Mouse (Mus musculus) neural tube, embryonic 14.5 days (tissue): ENCODE results near the gene Lingo3. TPM values are rescaled to one million over a fixed set of nuclear protein-coding genes. Genes with fewer than 3 reads are reported as not detected.

Source experiments
- ATAC-seq: fragments of 200-750 bp; cut with Nextera tagmentation; 2 replicates; pipeline ENCODE4 v1.8.0; 2017; ENCODE audit warnings: low read depth, mild to moderate bottlenecking, moderate TSS enrichment, moderate library complexity
- H3K27ac ChIP-seq: fragments of 300-500 bp; sonication (generic); 2 replicates; pipeline ENCODE4 v1.5.1; 2014; ENCODE audit warnings: low read depth, mild to moderate bottlenecking, control low read depth, low read length, moderate library complexity, mixed read lengths
- H3K27me3 ChIP-seq: fragments of 300-500 bp; sonication (generic); 2 replicates; pipeline ENCODE4 v1.6.1; 2014; ENCODE audit warnings: low read length; ENCODE audit not compliant: control insufficient read depth, insufficient read depth
- H3K36me3 ChIP-seq: fragments of 300-500 bp; sonication (generic); 2 replicates; pipeline ENCODE4 v1.6.1; 2014; ENCODE audit warnings: low read length, mixed read lengths; ENCODE audit not compliant: control insufficient read depth, insufficient read depth
- H3K4me1 ChIP-seq: fragments of 300-500 bp; sonication (generic); 2 replicates; pipeline ENCODE4 v1.6.1; 2014; ENCODE audit warnings: low read length; ENCODE audit not compliant: control insufficient read depth, insufficient read depth
- H3K4me2 ChIP-seq: fragments of 300-500 bp; sonication (generic); 2 replicates; pipeline ENCODE4 v1.6.1; 2014; ENCODE audit warnings: mild to moderate bottlenecking, low read depth, low read length, control low read depth
- H3K4me3 ChIP-seq: fragments of 300-500 bp; sonication (generic); 2 replicates; pipeline ENCODE4 v1.5.1; 2014; ENCODE audit warnings: low read depth, low read length, control low read depth, mixed read lengths
- H3K9ac ChIP-seq: fragments of 300-500 bp; sonication (generic); replicated peaks from 2 replicates; pipeline ENCODE4 v1.6.1; 2014; ENCODE audit warnings: low read depth, mild to moderate bottlenecking, control low read depth, low read length, mixed read lengths
- H3K9me3 ChIP-seq: fragments of 300-500 bp; sonication (generic); 2 replicates; pipeline ENCODE4 v1.6.1; 2016; ENCODE audit warnings: low read length; ENCODE audit not compliant: control insufficient read depth
- WGBS: fragments of 180-500 bp; shearing (Covaris S2); extraction: QIAGEN DNeasy Blood & Tissue Kit; methylation state at CpG from one replicate; pipeline ENCODE4 v1.1.7; 2014; 5-methylcytosine and 5-hydroxymethylcytosine counted together
- polyA plus RNA-seq: library from polyadenylated mRNA; unstranded; fragments of >200 nt; fragmentation: Nextera tagmentation; extraction: Ambion mirVana; gene quantifications from 2 replicates; pipeline ENCODE4 v1.2.1, GENCODE M21; 2014

The Lingo3 gene
- polyA plus RNA-seq, 1 experiment from 2014 or later: 12.0 TPM

DNA sequence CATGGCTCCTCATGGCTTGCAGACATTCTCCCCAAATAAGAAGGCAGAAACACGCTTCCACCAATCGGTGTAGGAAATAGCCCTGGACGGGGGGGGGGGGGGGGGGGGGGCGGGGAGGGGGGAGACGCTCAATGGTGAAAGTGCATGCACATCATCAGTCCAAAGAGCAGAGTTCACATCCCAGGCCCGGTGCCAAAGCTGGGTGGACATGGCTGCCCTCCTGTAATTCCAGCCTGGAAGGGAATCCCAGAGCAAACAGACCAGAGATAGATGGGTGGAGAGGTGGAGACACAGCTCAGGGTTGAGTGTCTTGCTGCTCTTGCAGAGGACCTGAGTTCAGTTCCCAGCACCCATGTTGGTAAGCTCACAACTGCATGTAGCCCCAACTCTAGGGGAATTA, 27.2 kb upstream of the Lingo3 start:
- no peaks in the 10 kb centered on the region for H3K9me3 ChIP-seq
- no peak for ATAC-seq

DNA sequence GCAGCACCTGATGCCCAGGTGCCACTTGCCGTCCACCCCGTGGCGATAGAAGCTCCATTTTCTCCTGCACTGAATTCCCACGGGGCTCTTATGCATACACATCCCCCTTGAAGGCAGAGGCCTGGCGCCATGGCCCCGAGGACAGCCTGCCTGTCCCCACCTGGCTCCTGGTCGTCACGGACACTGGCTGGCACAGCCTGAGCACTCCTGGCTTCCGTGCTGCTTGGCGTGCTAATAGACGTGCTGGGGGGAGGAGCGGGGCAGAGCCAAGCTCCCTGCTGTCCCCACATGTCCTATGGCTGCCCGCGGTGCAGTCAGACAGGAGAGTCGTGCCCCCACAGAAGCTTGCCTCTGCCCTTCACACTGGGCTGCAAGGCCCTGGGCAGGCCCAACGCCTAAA, 20.6 kb upstream of the Lingo3 start:
- Histone ChIP-seq H3K4me2 (no peak overlapping the region), H3K4me1 (no peaks in the 10 kb centered on the region), H3K9me3 (no peaks in the 10 kb centered on the region), H3K27ac (no peak overlapping the region), H3K9ac (no peak overlapping the region), H3K36me3 (peaks cover 20% of the 10 kb centered on the region; the same call in 1 of the 2 replicates), H3K27me3 (no peaks in the 10 kb centered on the region), H3K4me3 (no peak overlapping the region)
- 70% methylated on average over 16 of the region's 16 CpGs for WGBS
- ATAC-seq: peak; percentile 18; the same call in 1 of the 2 replicates

More for the DNA sequence above, 27.2 kb upstream of the Lingo3 start:
- H3K4me3 ChIP-seq: no peak overlapping the region
- H3K27me3 ChIP-seq: no peaks in the 10 kb centered on the region
- 85% methylated on average over 3 of the region's 6 CpGs for WGBS
- H3K4me2 ChIP-seq: no peak overlapping the region
- H3K4me1 ChIP-seq: no peaks in the 10 kb centered on the region
- peaks cover 11% of the 10 kb centered on the region; the same call in 1 of the 2 replicates for H3K36me3 ChIP-seq
- no peak overlapping the region for H3K9ac ChIP-seq
- no peak overlapping the region for H3K27ac ChIP-seq

DNA sequence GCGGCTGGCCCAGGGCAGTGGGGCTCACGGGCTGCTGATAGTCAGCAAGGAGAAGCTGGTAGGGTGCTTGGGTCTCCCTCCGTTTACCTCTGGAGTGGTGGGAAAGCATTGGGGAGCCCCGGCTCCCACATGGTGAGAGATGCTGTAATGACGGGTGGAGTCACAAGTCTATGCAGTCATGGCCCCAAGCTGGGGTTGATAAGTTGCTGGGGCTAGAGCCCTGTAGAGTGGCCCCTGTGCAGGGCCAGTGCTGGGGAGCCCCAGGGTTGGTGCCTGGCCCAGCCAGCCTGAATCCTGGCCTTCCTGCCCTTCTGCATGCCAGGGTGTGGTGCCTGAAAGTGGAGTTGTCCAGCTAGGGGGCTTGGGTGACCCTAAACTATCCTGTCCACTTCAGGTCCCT, 18.5 kb upstream of the Lingo3 start:
- H3K9me3 ChIP-seq: no peaks in the 10 kb centered on the region
- 98% methylated on average over 5 of the region's 5 CpGs for WGBS
- H3K36me3 ChIP-seq: 0 out of 2 replicates have a peak, but pooled peaks cover 9% of the 10 kb centered on the region
- H3K4me1 ChIP-seq: peaks cover 3% of the 10 kb centered on the region; the same call in 1 of the 2 replicates
- H3K4me3 ChIP-seq: no peak overlapping the region
- H3K9ac ChIP-seq: no peak overlapping the region
- no peak for ATAC-seq
- H3K27me3 ChIP-seq: no peaks in the 10 kb centered on the region
- no peak overlapping the region for H3K27ac ChIP-seq
- no peak overlapping the region for H3K4me2 ChIP-seq

DNA sequence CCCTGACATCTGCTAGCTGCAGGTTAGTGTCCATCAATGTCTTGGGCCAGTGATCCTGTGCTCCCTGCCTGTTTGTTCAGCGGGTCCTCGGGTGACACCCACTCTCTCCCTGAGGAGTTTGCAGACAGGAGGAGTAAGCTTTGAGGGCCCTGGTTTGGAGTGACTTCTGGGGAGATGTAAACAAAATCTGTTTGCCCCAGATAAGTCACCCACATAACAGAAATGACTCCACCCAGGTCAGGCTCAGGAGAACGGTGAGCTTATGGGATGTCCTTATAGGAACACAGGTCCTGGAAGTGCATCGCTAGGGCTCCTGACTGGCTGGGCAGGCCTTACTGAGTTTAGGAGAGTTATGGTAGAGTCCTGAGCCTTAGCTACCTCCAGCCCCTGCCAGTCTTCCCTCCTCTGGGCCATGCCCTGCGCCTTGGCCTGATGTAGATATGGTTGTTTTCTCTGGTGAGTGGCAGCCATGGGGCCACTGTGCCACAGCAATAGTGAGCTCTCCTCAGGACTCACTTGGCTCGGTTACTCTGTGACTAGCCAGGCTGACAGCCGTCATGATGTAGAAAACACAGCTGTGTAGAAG, 14.6 kb upstream of the Lingo3 start:
- no peak overlapping the region for H3K4me2 ChIP-seq

DNA sequence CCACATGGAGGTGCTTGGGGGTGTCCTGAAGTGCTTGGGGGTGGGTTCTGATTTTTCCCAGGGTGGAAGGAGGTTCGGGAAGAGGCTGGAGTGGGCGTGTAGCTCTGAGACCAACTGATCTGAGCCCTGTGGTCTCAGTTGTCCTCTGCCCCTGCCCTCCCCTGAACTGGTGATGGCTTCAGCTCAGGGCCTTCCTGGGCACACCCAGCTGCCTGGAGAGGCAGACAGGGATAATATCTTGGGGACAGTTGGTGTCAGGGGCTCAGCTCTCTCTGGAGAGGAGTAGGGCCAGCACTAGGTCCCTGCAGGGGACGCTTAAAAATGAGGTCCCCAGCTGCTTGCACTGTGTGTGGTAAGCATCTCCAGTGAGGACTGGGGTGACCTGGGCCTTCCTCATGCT, 14.0 kb upstream of the Lingo3 start:
- Histone ChIP-seq H3K27ac (peak overlapping the region; percentile 28; the same call in 1 of the 2 replicates), H3K4me2 (no peak overlapping the region)

More for the DNA sequence above, 14.6 kb upstream of the Lingo3 start:
- Histone ChIP-seq H3K36me3 (peaks cover 9% of the 10 kb centered on the region; the same call in 1 of the 2 replicates), H3K4me3 (no peak overlapping the region), H3K9me3 (no peaks in the 10 kb centered on the region), H3K27me3 (peaks cover 2% of the 10 kb centered on the region; the same call in 1 of the 2 replicates), H3K27ac (no peak overlapping the region), H3K9ac (no peak overlapping the region), H3K4me1 (peaks cover 22% of the 10 kb centered on the region)
- WGBS: 87% methylated on average over 7 of the region's 7 CpGs
- ATAC-seq: no peak

DNA sequence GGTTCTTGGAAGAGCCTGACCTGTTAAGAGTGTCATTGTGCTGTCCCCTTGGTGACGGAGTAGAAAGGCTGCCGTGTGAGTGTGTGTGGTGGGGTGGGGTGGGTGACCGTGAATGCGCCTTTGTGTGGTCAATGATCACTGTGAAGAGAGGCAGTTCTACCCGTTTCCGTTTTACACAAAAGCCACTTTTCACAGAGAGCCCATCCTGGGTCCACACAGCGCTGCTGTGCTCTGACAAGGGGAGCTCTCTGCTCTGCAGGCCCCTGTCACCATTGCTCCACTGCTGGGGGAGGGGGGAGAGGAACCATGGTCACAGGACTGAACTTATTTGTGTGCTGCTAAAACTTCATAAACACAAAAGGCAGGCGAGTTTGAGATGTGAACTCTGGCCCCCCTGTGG, 13.5 kb upstream of the Lingo3 start:
- Histone ChIP-seq H3K27ac (peak overlapping the region; percentile 28; the same call in 1 of the 2 replicates), H3K36me3 (peaks cover 9% of the 10 kb centered on the region), H3K9ac (no peak overlapping the region), H3K4me1 (peaks cover 22% of the 10 kb centered on the region), H3K4me3 (no peak overlapping the region), H3K27me3 (peaks cover 2% of the 10 kb centered on the region; the same call in 1 of the 2 replicates), H3K4me2 (no peak overlapping the region; the same call in 1 of the 2 replicates), H3K9me3 (no peaks in the 10 kb centered on the region)
- ATAC-seq: peak; percentile 25; the same call in 1 of the 2 replicates
- WGBS: 30% methylated on average over 8 of the region's 8 CpGs

More for the DNA sequence above, 14.0 kb upstream of the Lingo3 start:
- H3K4me3 ChIP-seq: no peak overlapping the region
- peaks cover 2% of the 10 kb centered on the region; the same call in 1 of the 2 replicates for H3K27me3 ChIP-seq
- no peak overlapping the region for H3K9ac ChIP-seq
- ATAC-seq: no peak
- 60% methylated on average over 3 of the region's 3 CpGs for WGBS
- H3K36me3 ChIP-seq: peaks cover 11% of the 10 kb centered on the region
- peaks cover 22% of the 10 kb centered on the region for H3K4me1 ChIP-seq
- H3K9me3 ChIP-seq: no peaks in the 10 kb centered on the region

DNA sequence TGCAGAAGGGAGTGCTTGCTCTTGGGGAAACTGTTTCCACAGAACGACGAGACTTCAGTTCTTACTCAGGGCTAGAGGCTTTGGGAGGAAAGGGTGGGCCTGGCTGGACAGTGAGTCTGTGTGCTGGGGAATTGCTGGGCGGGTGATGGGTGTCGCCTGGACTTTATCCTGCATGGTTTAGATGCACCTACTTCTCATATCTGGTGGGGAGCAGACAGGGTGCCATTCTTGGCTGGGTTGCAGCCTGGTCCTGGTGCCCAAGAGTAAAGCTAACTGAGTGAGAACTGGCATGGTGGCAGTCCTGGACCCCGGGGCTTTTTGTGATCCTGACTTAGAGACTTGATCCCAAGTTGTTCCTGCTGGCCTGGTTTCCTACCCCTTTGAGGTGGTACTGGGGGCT, 13.1 kb upstream of the Lingo3 start:
- Histone ChIP-seq H3K4me1 (peaks cover 22% of the 10 kb centered on the region), H3K27ac (no peak overlapping the region), H3K9me3 (no peaks in the 10 kb centered on the region), H3K27me3 (peaks cover 2% of the 10 kb centered on the region; the same call in 1 of the 2 replicates), H3K4me3 (no peak overlapping the region), H3K4me2 (no peak overlapping the region; the same call in 1 of the 2 replicates), H3K36me3 (peaks cover 7% of the 10 kb centered on the region), H3K9ac (no peak overlapping the region)
- 79% methylated on average over 5 of the region's 5 CpGs for WGBS
- no peak for ATAC-seq

DNA sequence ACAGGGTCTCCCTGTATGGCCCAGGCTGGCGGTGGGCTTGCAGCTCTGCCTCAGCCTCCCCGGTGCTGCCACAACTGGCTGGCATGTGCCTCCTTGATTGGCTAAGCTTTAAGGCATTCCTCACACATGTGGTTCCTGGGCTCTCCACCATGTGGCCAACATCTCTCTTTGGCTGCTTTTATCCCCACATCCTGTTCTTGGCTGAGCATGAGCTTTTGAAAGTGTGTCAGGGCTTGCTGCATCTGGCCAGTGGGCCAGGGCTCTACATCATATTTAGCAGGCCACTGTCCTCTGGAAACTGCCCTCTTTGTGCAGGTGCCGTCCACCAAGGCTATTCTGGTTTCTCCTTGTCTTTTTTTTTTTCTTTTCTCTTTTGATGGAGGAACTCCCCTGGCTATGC, 12.4 kb upstream of the Lingo3 start:
- Histone ChIP-seq H3K36me3 (peaks cover 14% of the 10 kb centered on the region), H3K27me3 (peaks cover 2% of the 10 kb centered on the region; the same call in 1 of the 2 replicates), H3K9ac (0 out of 2 replicates have a peak overlapping the region, but pooled peaks have one; percentile 82), H3K4me3 (peak overlapping the region; percentile 99), H3K4me2 (peak overlapping the region; percentile 99), H3K4me1 (peaks cover 22% of the 10 kb centered on the region), H3K27ac (no peak overlapping the region), H3K9me3 (no peaks in the 10 kb centered on the region)
- 61% methylated on average over 3 of the region's 3 CpGs for WGBS
- ATAC-seq: no peak

DNA sequence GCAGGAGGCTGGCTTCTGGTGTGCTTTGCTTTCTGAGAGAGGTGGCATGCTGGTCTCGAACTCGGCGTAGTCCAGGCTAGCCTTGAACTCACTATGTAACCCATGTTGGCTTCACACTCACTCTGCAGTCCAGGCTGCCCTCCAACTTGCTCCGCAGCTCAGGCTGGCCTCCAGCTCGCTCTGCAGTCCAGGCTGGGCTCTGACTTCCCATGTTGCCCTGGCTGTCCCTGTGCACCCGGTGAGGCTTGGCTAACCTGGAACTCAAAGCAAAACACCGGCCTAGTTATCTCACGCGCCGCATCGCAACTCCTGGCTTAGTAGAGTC, 11.9 kb upstream of the Lingo3 start:
- Histone ChIP-seq H3K27me3 (peaks cover 2% of the 10 kb centered on the region; the same call in 1 of the 2 replicates), H3K36me3 (peaks cover 15% of the 10 kb centered on the region), H3K9ac (peak overlapping the region; percentile 82), H3K4me2 (peak overlapping the region; percentile 99), H3K4me3 (peak overlapping the region; percentile 99), H3K4me1 (peaks cover 22% of the 10 kb centered on the region), H3K9me3 (no peaks in the 10 kb centered on the region), H3K27ac (no peak overlapping the region)
- ATAC-seq: 0 out of 2 replicates have a peak, but pooled peaks have one; percentile 10
- WGBS: 29% methylated on average over 11 of the region's 11 CpGs
